Mouse (Mus musculus) C2C12 (cell line): ENCODE measurements around the gene Ncmap.

ENCODE experiments used
- CTCF ChIP-seq: IDR thresholded peaks from one replicate; pipeline ENCODE4 v1.5.1; 2011; ENCODE audit not compliant: control insufficient read depth, insufficient read depth, insufficient read length
- FOSL1 ChIP-seq: IDR thresholded peaks from one replicate; pipeline ENCODE4 v1.8.0; 2011; ENCODE audit warnings: mild to moderate bottlenecking, low read length; ENCODE audit not compliant: poor library complexity, insufficient read depth, severe bottlenecking
- MAX ChIP-seq: IDR thresholded peaks from one replicate; pipeline ENCODE4 v1.6.1; 2011; ENCODE audit warnings: mild to moderate bottlenecking, control low read depth
- MYOG ChIP-seq: IDR thresholded peaks from one replicate; pipeline ENCODE4 v1.6.1; 2011; ENCODE audit not compliant: control insufficient read depth, insufficient read length; ENCODE audit errors: extremely low read depth
- USF1 ChIP-seq: IDR thresholded peaks from one replicate; pipeline ENCODE4 v1.6.1; 2011; ENCODE audit warnings: low read depth, mild to moderate bottlenecking, control low read depth, moderate library complexity

DNA sequence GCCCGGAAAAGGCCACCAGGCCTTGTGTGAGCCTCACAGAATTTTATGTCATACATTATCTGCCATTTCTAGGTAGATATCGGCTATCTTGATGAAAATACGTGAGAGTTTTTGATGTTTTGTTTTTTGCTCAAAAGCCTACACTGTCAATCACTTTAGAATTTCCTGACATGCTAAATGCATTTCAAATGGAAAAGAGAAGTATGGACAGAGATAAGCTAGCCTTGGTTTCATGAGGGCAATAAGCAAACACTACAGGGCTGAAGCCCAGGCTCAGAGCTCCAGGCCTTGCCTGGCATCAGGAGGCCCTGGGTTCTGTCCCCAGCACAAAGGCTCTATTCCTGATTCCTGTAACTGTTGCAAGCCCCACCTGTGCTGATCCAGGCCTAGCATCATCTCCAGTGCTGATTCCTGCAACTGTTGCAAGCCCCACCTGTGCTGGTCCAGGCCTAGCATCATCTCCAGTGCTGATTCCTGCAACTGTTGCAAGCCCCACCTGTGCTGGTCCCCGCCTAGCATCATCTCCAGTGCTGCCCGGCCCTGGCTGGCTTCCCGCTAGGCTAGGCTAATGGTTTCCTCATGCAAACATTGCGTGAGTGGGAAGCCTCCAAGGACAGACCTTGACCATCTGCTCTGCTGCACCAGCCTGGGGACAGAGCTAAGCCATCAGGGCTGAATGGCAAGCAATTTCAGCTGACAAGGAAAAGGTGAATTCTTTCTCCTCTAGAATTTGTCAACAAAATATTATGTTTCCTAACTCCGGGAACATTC is 32.1 kb upstream of the Ncmap start:
- no peak for TF ChIP-seq CTCF
- TF ChIP-seq FOSL1, result no peak
- TF ChIP-seq USF1, result no peak
- TF ChIP-seq MYOG, result no peak
- TF ChIP-seq MAX, result no peak
